Mouse (Mus musculus): ENCODE data around the gene Hat1. TPM values are rescaled to one million over a fixed set of nuclear protein-coding genes. Genes with fewer than 3 reads are reported as not detected.

The Hat1 gene
- polyA plus RNA-seq, 1 experiment from 2014 or later, result 108 TPM

GRCm38 (mm10) chr2:71466861-71467450 is 78.2 kb downstream of the Hat1 start:
- ATAC-seq (ENCODE audit: insufficient read depth, low FRiP score), result no peak
- Histone ChIP-seq H3K9ac (ENCODE audit: low read length) (no peak overlapping the region), H3K27me3 (ENCODE audit: control insufficient read depth, insufficient read depth, low read length) (no peaks in the 10 kb centered on the region), H3K36me3 (ENCODE audit: control insufficient read depth, insufficient read depth, low read length) (no peaks in the 10 kb centered on the region), H3K9me3 (replicated peaks; ENCODE audit: control insufficient read depth, low read length) (no peaks in the 10 kb centered on the region), H3K27ac (ENCODE audit: low read length) (no peak overlapping the region), H3K4me3 (replicated peaks; ENCODE audit: low read length) (no peak overlapping the region), H3K4me2 (ENCODE audit: low read depth, low read length) (no peak overlapping the region), H3K4me1 (ENCODE audit: control insufficient read depth, insufficient read depth, low read length) (no peaks in the 10 kb centered on the region)
- 68% methylated on average over 11 of the region's 11 CpGs for WGBS

GRCm38 (mm10) chr2:71471094-71471493 is 82.3 kb downstream of the Hat1 start:
- Histone ChIP-seq H3K4me3 (replicated peaks; ENCODE audit: low read length) (no peak overlapping the region), H3K27ac (ENCODE audit: low read length) (no peak overlapping the region), H3K4me2 (ENCODE audit: low read depth, low read length) (no peak overlapping the region), H3K27me3 (ENCODE audit: control insufficient read depth, insufficient read depth, low read length) (no peaks in the 10 kb centered on the region), H3K36me3 (ENCODE audit: control insufficient read depth, insufficient read depth, low read length) (no peaks in the 10 kb centered on the region), H3K9me3 (replicated peaks; ENCODE audit: control insufficient read depth, low read length) (no peaks in the 10 kb centered on the region), H3K4me1 (ENCODE audit: control insufficient read depth, insufficient read depth, low read length) (no peaks in the 10 kb centered on the region), H3K9ac (ENCODE audit: low read length) (no peak overlapping the region)
- WGBS, result 84% methylated on average over 6 of the region's 6 CpGs
- ATAC-seq (ENCODE audit: insufficient read depth, low FRiP score), result no peak

GRCm38 (mm10) chr2:71473830-71474229 is 85.1 kb downstream of the Hat1 start:
- WGBS, result 50% methylated on average over 7 of the region's 7 CpGs
- no peak overlapping the region for H3K4me3 ChIP-seq (replicated peaks; ENCODE audit: low read length)
- no peaks in the 10 kb centered on the region for H3K4me1 ChIP-seq (ENCODE audit: control insufficient read depth, insufficient read depth, low read length)
- no peaks in the 10 kb centered on the region for H3K9me3 ChIP-seq (replicated peaks; ENCODE audit: control insufficient read depth, low read length)
- no peak overlapping the region for H3K27ac ChIP-seq (ENCODE audit: low read length)
- no peaks in the 10 kb centered on the region for H3K27me3 ChIP-seq (ENCODE audit: control insufficient read depth, insufficient read depth, low read length)
- H3K36me3 ChIP-seq (ENCODE audit: control insufficient read depth, insufficient read depth, low read length), result no peaks in the 10 kb centered on the region
- ATAC-seq (ENCODE audit: insufficient read depth, low FRiP score), result no peak
- H3K4me2 ChIP-seq (ENCODE audit: low read depth, low read length), result no peak overlapping the region
- no peak overlapping the region for H3K9ac ChIP-seq (ENCODE audit: low read length)

DNA sequence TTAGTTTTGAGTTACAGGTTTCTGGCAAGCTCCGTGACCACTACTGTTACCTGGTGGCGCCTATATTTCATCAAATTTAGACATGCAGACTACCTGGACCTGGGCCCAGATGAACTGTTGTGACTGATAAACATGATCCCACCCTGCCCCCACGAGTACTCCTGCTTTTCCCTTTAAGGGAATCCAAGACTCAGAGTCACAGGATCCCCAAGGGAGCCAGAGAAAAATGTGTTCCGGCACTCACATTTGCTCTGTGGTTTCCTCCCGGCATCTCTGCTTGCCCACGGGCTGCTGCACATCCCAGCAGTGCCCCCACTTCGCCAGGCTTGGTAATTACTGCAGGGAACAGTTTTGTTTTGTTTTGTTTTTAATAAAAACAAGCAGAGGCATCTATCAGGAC is 85.6 kb downstream of the Hat1 start:
- H3K9me3 ChIP-seq (replicated peaks; ENCODE audit: control insufficient read depth, low read length), result no peaks in the 10 kb centered on the region
- H3K36me3 ChIP-seq (ENCODE audit: control insufficient read depth, insufficient read depth, low read length), result no peaks in the 10 kb centered on the region
- ATAC-seq (ENCODE audit: insufficient read depth, low FRiP score), result no peak
- H3K4me2 ChIP-seq (ENCODE audit: low read depth, low read length), result no peak overlapping the region
- no peak overlapping the region for H3K9ac ChIP-seq (ENCODE audit: low read length)
- H3K4me3 ChIP-seq (replicated peaks; ENCODE audit: low read length), result no peak overlapping the region
- H3K4me1 ChIP-seq (ENCODE audit: control insufficient read depth, insufficient read depth, low read length), result no peaks in the 10 kb centered on the region
- H3K27me3 ChIP-seq (ENCODE audit: control insufficient read depth, insufficient read depth, low read length), result no peaks in the 10 kb centered on the region
- H3K27ac ChIP-seq (ENCODE audit: low read length), result no peak overlapping the region
- 48% methylated on average over 7 of the region's 7 CpGs for WGBS

DNA sequence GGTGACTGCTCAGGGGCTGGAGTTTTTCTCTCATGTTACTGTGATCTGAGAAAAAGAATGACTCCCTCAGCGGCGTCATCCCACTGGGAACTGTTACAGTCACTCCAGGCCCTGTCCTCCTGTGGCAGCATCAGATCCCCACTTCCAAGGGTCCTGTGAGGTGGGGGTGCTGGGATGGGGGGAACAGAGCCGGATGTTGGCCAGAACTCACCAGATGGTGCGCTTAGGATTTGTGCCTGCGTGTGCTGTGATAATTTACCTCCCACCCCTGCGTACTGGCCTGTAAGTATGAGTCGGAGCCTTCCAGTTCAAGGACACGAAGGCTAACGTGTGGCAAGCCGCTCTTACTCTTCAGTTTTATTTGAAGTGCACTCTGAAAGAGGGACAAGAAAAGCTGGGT is 86.6 kb downstream of the Hat1 start:
- no peak overlapping the region for H3K27ac ChIP-seq (ENCODE audit: low read length)
- WGBS, result 72% methylated on average over 10 of the region's 10 CpGs
- no peaks in the 10 kb centered on the region for H3K4me1 ChIP-seq (ENCODE audit: control insufficient read depth, insufficient read depth, low read length)
- no peak overlapping the region for H3K9ac ChIP-seq (ENCODE audit: low read length)
- no peak for ATAC-seq (ENCODE audit: insufficient read depth, low FRiP score)
- H3K27me3 ChIP-seq (ENCODE audit: control insufficient read depth, insufficient read depth, low read length), result no peaks in the 10 kb centered on the region
- no peaks in the 10 kb centered on the region for H3K36me3 ChIP-seq (ENCODE audit: control insufficient read depth, insufficient read depth, low read length)
- no peaks in the 10 kb centered on the region for H3K9me3 ChIP-seq (replicated peaks; ENCODE audit: control insufficient read depth, low read length)
- H3K4me3 ChIP-seq (replicated peaks; ENCODE audit: low read length), result no peak overlapping the region
- no peak overlapping the region for H3K4me2 ChIP-seq (ENCODE audit: low read depth, low read length)

DNA sequence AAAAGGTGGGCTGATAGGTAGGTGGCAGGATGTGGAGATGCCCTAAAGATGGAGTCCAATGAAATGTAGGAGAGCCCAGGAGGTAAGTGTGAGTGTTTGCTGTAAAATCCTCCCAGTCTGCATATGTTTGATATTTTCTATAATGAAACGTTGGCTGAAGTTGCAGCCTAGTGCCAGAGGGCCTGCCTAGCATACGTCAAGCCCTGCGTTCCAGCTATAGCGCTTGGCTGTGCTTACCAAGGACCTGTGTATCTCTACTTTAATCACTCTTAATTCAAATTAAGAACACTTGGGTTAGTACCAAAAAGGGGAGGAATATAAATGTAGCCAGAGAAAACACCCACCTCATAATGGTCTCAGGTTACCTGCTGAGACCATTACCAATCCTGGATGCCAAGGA is 87.0 kb downstream of the Hat1 start:
- no peaks in the 10 kb centered on the region for H3K27me3 ChIP-seq (ENCODE audit: control insufficient read depth, insufficient read depth, low read length)
- H3K4me2 ChIP-seq (ENCODE audit: low read depth, low read length), result no peak overlapping the region
- H3K9me3 ChIP-seq (replicated peaks; ENCODE audit: control insufficient read depth, low read length), result no peaks in the 10 kb centered on the region
- H3K9ac ChIP-seq (ENCODE audit: low read length), result no peak overlapping the region
- H3K27ac ChIP-seq (ENCODE audit: low read length), result no peak overlapping the region
- H3K4me1 ChIP-seq (ENCODE audit: control insufficient read depth, insufficient read depth, low read length), result no peaks in the 10 kb centered on the region
- no peak for ATAC-seq (ENCODE audit: insufficient read depth, low FRiP score)
- H3K36me3 ChIP-seq (ENCODE audit: control insufficient read depth, insufficient read depth, low read length), result no peaks in the 10 kb centered on the region
- H3K4me3 ChIP-seq (replicated peaks; ENCODE audit: low read length), result no peak overlapping the region
- 83% methylated on average over 4 of the region's 4 CpGs for WGBS

- Histone ChIP-seq H3K4me1 (ENCODE audit: control insufficient read depth, insufficient read depth, low read length) (no peaks in the 10 kb centered on the region), H3K4me2 (ENCODE audit: low read depth, low read length) (no peak overlapping the region), H3K27me3 (ENCODE audit: control insufficient read depth, insufficient read depth, low read length) (no peaks in the 10 kb centered on the region), H3K27ac (ENCODE audit: low read length) (no peak overlapping the region), H3K4me3 (replicated peaks; ENCODE audit: low read length) (no peak overlapping the region), H3K36me3 (ENCODE audit: control insufficient read depth, insufficient read depth, low read length) (no peaks in the 10 kb centered on the region), H3K9ac (ENCODE audit: low read length) (no peak overlapping the region), H3K9me3 (replicated peaks; ENCODE audit: control insufficient read depth, low read length) (no peaks in the 10 kb centered on the region)
- no peak for ATAC-seq (ENCODE audit: insufficient read depth, low FRiP score)
Measured at GRCm38 (mm10) chr2:71477787-71478186, 89.0 kb downstream of the Hat1 start.

DNA sequence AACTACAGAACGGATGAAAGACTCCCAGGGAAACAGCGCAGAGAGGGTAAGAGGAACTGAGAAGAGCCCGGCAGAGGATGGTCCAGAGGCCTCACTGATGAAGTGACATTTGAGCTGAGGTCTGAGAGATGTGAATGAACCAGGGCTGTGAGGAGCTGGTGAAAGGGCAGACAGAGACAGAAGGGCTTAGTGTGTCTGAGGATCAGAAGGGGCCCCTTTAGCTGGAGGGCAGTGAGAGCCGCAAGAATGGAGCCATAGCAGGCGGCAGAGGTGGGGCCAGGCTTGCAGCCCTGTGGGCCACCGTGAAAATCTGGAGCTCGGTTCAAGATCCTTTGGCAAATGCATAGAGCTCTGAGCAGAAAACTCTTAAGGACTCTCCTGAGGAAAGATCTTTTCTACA is 91.2 kb downstream of the Hat1 start:
- H3K4me2 ChIP-seq (ENCODE audit: low read depth, low read length), result no peak overlapping the region

DNA sequence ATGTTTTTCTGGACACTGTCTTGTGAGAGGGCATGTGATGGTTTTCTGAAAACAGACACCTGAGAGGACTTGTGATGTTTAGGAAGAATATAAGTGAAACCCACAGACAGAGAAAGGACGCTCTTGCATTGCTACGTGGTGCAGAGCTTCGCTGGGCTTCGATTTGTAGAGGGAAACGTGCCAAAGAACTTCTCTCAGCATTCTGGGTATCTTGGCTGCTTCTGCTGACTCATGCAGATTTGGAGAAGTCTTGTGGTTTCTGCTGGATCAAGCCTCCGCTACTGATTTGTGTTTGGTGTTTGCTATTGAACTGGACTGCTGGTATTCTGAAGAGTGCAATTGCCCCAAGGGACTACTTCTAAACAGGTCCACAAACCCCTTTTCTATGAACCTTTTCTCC is 93.1 kb downstream of the Hat1 start:
- Histone ChIP-seq H3K4me2 (ENCODE audit: low read depth, low read length) (no peak overlapping the region), H3K4me3 (replicated peaks; ENCODE audit: low read length) (no peak overlapping the region), H3K27ac (ENCODE audit: low read length) (no peak overlapping the region), H3K27me3 (ENCODE audit: control insufficient read depth, insufficient read depth, low read length) (no peaks in the 10 kb centered on the region), H3K9me3 (replicated peaks; ENCODE audit: control insufficient read depth, low read length) (no peaks in the 10 kb centered on the region), H3K36me3 (ENCODE audit: control insufficient read depth, insufficient read depth, low read length) (no peaks in the 10 kb centered on the region), H3K4me1 (ENCODE audit: control insufficient read depth, insufficient read depth, low read length) (0 out of 2 replicates have a peak, but pooled peaks cover 3% of the 10 kb centered on the region), H3K9ac (ENCODE audit: low read length) (no peak overlapping the region)
- WGBS, result 80% methylated on average over 6 of the region's 6 CpGs
- ATAC-seq (ENCODE audit: insufficient read depth, low FRiP score), result no peak

More for the DNA sequence above, 91.2 kb downstream of the Hat1 start:
- Histone ChIP-seq H3K27ac (ENCODE audit: low read length) (no peak overlapping the region), H3K27me3 (ENCODE audit: control insufficient read depth, insufficient read depth, low read length) (no peaks in the 10 kb centered on the region), H3K4me1 (ENCODE audit: control insufficient read depth, insufficient read depth, low read length) (0 out of 2 replicates have a peak, but pooled peaks cover 3% of the 10 kb centered on the region), H3K9ac (ENCODE audit: low read length) (no peak overlapping the region), H3K36me3 (ENCODE audit: control insufficient read depth, insufficient read depth, low read length) (no peaks in the 10 kb centered on the region), H3K9me3 (replicated peaks; ENCODE audit: control insufficient read depth, low read length) (no peaks in the 10 kb centered on the region), H3K4me3 (replicated peaks; ENCODE audit: low read length) (no peak overlapping the region)
- ATAC-seq (ENCODE audit: insufficient read depth, low FRiP score), result no peak
- 37% methylated on average over 7 of the region's 7 CpGs for WGBS

Data from stomach, embryonic 16.5 days (tissue).